Mouse (Mus musculus) testis, postnatal 10 days (tissue): ENCODE results near the gene Palld.

ENCODE experiments used
- DNase-seq: peaks from one replicate; pipeline ENCODE4 v3.0.0; 2021; ENCODE audit warnings: low spot score

Palld gene

DNA sequence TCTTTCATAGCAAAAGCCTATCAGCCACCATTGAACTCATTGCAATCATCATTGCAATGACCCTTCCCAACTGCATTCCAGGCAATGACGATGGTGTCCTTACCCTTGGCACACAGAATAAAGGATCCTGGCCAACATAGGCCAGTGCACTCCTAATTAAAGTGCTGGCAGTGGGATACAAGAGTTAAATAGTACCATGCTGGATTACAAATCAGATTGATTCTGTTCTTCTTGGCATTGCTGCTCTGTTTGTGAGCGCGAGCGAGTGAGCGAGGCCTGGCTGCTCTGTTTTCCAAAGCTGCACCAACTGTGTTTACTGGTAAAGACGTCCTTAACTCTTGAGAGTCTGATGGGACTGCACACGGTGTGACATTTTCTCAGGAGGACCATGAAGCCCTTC, 37.1 kb downstream of the Palld start:
- DNase-seq, result no peak

GRCm38 (mm10) chr8:61851270-61851669, 51.2 kb downstream of the Palld start:
- no peak for DNase-seq

GRCm38 (mm10) chr8:61848581-61849162, 53.8 kb downstream of the Palld start:
- no peak for DNase-seq

GRCm38 (mm10) chr8:61847494-61847893, 55.0 kb downstream of the Palld start:
- no peak for DNase-seq

- no peak for DNase-seq
Measured at GRCm38 (mm10) chr8:61844992-61845391, 57.5 kb downstream of the Palld start.

DNA sequence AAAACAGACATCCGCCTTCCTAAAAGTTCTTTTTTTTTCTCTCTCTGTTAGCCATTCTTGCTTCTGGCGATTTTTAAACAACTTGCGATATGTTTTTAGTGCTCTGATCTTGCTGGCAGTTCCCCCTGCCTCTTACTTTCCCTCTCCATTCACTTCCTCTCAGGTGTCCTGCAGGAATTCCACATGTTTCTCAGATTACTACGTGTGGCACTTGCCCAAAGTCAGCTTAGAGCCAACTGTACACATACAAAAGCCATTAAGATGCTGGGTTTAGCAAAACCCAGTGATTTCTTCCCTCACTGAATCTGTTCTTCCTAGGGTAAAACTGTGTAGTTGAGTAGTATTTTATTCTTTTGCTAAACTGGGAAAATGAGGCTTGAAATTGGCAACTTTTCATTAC, 57.9 kb downstream of the Palld start:
- DNase-seq, result no peak

- DNase-seq, result no peak
Measured at GRCm38 (mm10) chr8:61843776-61844175, 58.7 kb downstream of the Palld start.

- DNase-seq, result no peak
Measured at GRCm38 (mm10) chr8:61833211-61833610, 69.3 kb downstream of the Palld start.

GRCm38 (mm10) chr8:61831944-61832343, 70.5 kb downstream of the Palld start:
- DNase-seq, result no peak

- DNase-seq, result no peak
Measured at GRCm38 (mm10) chr8:61830821-61831220, 71.7 kb downstream of the Palld start.

GRCm38 (mm10) chr8:61824563-61824962, 77.9 kb downstream of the Palld start:
- DNase-seq, result no peak

DNA sequence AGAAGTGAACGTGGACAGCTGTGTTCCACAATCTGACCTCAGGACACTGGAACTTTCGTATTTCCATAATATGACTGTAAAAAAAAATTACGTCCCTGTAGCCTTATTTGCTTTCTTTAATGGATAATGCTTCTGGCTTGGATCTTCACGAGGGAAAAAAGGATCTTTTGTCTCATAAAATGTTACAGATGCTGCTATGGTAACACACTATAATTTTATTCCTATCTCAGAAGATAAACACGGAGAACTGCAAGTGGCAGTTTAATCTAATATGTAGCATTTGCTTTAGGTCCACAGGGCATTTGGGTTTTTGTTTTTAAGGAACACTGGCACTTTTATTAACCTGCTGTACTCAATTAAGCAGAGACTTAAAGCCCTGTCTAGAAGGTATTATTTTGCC, 79.3 kb downstream of the Palld start:
- no peak for DNase-seq

DNA sequence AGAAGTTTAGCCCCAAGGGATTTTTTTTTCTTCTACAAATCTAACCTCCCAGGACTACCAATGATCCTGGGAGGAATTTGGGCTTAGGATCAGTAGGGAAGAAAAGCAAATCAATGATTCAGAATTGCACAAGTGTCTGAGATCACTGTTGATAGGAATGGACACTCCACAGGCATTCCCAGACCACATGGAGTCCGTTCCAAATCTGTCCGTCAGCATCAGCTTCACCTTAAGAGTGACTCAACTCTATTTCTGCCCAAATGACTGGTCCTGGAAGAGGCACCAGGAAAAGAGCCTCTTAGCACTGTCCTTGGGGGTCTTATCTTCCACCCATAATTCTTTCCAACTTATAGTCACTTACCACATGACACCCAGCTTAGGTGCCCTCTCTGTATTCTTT, 98.7 kb downstream of the Palld start:
- no peak for DNase-seq

DNA sequence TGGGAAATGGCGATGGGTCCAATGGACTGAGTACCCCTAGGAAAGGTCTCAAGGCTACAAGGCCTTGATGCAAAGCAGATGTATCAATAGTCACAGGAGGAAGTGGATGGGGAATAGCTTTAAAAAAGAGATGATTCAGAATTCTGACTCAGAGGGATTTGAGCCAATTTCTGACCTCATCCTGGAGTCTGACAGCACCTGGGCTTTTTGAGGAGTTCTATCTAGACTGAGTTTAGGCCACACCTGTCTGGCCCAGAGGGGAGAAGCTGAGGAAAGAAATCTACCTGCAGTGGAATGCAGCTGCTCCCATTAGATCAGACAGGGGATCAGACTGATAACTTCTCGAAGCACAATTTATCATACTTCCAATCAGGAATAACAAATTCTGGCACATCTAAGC, 99.7 kb downstream of the Palld start:
- DNase-seq, result no peak

- DNase-seq, result no peak
Measured at GRCm38 (mm10) chr8:61797391-61797947, 105.0 kb downstream of the Palld start.

DNA sequence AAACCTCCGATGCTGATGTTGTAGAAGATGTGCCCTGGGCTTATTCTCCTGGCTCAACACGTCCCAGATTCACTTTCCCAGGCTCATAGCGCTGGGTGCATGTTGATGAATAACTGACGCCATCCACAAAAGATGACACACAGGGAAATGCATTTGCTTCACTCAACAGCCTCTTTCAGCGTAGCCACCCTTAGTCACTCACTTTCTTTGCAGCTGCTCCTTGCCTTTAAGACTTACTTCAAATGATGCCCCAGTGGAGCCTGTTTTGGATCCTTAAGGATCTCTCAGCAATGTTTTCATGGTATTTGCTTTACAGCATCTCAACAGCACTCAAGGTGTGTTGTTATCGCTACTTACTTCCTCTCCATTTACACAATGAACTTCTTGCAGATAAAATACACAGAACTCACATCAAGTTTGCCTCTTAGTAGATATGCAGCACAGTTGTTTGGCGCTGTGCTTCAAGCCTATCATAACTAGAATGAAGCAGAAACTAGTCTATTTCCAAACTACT, 105.9 kb downstream of the Palld start:
- DNase-seq, result no peak

- DNase-seq, result no peak
Measured at GRCm38 (mm10) chr8:61789946-61790345, 112.5 kb downstream of the Palld start.

DNA sequence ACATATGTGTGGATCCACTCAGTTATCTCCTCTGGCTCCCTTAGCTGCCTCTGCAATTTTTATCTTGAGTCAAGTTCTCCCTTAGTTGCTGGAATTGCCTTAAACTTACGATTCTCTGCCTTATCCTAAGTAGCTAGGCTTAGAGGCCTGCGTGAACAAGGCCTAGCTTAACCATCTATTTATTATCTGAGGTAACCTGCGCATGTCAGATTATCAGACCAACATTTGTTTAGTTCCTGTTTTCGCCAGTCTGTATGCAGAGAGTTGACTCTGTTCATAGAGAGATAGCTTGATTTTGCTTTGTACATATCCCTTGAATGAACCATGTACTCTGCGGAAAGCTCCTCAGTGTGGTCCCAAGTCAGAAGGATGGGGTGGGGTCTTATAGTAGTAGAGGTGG, 113.2 kb downstream of the Palld start:
- no peak for DNase-seq

DNA sequence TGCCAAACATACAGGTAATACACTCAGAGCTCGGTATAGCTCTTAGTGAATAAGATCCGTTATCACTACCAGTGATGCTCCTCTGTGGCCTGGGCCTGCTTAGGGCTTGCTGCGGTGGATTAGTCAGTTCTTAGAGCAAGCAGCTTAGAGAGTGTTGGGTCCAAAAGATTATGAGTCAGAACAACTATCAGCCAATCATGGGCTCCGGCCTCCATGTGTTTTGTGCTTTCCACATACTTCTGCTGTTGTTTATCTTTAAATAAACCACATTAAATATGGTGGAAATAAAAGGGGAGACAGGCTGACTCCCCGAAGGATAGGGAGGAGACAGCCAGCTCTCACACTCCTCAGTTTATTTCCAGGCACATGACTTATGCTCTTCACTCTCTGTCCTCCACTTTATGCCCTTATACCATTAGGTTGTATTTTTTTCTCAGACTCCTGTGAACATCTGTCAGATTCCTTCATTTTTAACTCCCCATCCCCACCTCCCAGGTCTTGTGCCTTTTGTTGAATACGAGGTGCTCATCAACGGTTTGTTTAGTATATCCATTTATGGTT, 119.5 kb downstream of the Palld start:
- no peak for DNase-seq

DNA sequence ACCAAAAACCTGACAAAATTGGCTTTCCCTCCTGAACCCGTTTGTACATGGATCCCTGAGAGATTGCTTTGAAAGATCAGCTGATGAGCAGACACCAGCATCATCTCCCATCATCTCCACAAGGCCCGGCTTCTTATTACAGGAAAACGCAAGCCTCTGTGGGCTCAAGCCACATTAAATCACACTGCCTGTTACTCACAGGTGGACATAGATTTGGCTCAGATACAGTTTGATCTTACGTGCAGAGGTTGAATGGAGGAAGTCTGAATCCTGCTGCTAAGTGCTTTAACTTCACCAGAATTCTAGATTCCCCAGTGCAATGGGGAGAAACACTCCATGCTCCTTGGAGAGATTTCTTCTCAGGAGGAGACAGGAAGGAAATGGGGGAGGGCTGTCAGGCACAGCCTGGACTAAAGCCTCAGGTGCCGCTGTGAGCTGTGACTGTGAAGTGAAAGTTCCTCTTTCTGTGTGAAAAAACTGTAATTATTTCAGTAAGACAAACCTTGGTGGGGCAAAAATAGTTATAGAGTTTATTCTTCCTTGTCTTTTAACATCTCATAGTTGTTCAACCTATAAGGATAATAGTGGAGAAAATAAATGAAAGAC, 121.7 kb downstream of the Palld start:
- DNase-seq, result no peak

- DNase-seq, result no peak
Measured at GRCm38 (mm10) chr8:61778194-61778593, 124.3 kb downstream of the Palld start.

- no peak for DNase-seq
Measured at GRCm38 (mm10) chr8:61776560-61776959, 125.9 kb downstream of the Palld start.

DNA sequence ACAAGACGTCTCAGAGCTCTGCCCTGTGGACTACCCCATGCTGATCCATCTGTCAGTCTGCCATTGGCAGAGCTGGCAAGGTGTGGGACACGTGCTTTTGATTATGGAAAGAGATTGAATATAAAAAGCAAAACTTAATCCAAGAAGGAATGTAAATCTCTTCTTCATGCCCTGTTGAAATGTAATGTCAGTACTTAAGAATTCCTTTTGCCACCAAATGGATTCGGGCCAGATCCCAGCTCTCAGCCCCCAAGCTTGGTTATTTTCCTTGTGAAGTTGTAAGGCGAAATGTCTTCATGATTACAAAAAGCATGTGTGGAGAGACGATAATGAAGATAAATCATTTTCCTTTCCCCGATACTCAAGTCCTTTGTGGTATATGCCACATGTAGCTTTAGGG, 126.6 kb downstream of the Palld start:
- no peak for DNase-seq
